Mouse (Mus musculus): ENCODE data around the gene Zfp281.

Zfp281 gene

DNA sequence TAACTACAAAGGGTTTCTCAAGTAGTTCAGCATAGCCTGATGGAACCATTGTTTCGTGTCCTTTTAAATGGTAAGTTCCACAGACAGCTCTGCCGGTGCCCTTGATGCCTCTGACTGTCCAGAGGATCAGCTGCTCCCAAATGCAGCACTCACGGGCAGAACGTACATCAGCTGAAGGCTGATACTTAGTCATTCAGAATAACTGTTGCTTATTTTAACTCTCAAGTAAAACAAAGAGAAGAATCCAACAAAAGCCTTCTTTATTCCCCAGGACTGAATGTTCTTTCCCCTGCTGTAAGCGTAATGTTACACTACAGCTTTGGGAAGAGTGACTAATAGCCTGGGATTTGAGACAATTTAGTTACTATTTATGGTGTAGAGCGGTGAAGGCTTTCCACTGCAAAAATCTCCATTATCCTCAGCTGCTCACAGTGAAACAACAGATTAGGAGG, 11.4 kb upstream of the Zfp281 start:
- peak; percentile 94 for DNase-seq (ENCODE audit: low read depth, low spot score)

DNA sequence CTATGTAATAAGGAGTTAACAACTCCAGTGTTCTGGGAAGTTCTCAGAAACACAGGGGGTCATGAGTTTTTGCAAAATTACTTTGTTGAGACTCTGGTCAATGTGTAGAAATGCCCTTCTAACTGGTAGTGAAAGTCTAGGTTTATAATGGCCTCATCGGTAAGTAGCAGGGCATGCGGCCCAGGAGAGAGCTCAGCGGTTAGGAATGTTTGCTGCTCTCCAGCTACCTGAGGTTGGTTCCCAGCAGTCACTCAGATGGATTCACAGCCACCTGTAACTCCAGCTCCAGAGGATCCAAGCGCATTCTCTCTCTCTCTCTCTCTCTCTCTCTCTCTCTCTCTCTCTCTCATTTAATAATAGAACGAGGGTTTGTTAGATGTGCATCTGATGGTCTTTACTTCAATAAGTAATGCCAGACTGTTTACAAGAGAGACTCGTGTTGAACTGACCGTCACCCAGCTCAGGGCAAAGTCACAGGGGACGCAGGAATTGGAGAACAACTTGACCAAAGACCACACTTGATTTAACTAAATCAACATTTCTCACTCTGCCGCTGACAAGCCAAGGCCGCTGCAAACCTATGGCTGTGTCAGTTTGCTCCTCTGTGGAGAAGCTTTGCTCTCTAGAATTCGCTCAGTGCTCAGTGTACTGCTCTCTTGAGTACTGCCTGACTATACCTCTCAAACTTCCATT, 9.8 kb upstream of the Zfp281 start:
- DNase-seq (ENCODE audit: low read depth, low spot score), result no peak

DNA sequence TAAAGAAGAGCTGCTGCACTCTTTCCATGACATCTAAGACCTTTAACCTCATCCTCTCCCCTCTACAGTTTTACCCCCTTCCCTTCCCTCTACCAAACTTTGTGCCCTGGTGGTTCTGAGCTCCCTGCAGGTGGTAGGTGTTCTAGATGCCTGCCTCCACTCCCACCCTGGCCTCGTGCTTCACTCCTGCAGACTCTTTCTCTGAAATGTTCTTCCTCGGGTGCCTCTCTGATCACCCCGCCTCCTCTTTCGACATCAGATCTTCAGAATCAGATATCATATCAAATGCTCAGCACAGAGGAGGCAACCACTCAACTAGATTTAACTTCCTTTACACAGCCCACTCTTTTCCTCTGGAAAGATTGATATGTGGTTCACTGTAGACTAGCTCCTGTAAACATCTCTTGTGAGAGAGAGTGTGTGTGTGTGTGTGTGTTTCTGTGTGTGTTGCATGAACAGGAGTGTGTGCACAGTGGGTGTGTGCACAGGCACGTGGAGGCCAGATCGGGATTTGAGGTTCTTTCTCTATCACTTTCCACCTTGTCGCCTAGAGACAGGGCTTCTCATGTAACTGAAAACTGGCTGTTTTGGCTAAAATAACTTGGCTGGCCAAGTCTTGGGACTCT, 7.4 kb upstream of the Zfp281 start:
- DNase-seq (ENCODE audit: low read depth, low spot score), result no peak

DNA sequence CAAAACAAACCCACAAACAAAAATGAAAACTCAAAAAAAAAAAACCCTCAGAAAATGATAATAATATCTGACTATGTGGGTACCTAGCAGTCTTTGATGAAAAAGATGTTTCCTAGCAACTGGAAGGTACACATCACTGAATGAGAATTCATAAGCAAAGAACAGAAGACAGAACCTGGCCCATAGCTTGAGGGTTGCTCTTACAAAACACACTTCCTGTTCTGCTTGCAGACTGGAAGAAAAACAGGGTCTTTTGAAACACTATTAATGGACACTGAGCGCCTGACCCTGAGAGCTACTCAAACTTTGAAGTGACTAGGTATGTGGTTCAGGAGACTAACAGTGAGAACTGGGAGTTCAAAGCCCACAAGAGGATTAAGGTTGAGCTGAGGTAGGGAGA, 6.1 kb upstream of the Zfp281 start:
- no peak for DNase-seq (ENCODE audit: low read depth, low spot score)

DNA sequence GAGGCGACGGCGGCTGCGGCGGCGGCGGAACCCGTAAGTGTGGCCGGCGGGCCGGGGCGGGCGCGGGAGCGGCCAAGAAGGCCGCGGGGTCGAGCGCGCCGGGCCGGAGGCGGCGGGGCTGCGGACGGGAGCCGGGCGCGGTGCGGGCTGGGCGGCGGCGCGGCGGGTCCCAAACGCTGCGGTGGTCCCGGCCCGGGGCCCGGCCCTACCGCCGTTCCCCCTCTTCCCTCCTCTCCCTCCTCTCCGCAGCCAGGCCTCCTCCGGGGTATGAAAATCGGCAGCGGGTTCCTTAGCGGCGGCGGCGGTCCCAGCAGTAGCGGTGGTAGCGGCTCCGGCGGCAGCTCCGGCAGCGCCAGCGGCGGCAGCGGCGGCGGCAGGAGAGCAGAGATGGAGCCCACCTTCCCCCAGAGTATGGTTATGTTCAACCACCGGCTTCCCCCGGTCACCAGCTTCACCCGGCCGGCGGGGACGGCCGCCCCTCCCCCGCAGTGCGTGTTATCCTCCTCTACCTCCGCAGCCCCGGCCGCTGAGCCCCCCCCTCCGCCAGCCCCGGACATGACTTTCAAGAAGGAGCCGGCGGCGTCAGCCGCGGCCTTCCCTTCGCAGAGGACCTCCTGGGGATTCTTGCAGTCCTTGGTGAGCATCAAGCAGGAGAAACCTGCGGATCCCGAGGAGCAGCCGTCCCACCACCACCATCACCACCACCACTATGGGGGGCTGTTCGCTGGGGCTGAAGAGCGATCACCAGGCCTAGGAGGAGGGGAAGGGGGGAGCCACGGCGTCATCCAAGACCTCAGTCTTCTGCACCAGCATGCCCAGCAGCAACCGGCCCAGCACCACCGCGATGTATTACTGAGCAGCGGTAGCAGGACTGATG, 556 bp downstream of the Zfp281 start:
- peak; percentile 60 for DNase-seq (ENCODE audit: low read depth, low spot score)

DNA sequence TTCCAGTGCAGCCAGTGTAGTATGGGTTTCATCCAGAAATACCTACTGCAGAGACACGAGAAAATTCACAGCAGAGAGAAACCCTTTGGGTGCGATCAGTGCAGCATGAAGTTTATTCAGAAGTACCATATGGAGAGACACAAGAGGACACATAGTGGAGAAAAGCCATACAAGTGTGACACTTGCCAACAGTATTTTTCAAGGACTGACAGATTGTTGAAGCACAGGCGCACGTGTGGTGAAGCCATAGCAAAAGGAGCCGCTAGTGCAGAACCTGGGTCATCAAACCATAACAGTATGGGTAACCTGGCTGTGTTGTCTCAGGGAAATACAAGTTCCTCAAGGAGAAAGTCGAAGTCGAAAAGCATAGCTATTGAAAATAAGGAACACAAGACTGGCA, 1.4 kb downstream of the Zfp281 start:
- no peak for DNase-seq (ENCODE audit: low read depth, low spot score)

DNA sequence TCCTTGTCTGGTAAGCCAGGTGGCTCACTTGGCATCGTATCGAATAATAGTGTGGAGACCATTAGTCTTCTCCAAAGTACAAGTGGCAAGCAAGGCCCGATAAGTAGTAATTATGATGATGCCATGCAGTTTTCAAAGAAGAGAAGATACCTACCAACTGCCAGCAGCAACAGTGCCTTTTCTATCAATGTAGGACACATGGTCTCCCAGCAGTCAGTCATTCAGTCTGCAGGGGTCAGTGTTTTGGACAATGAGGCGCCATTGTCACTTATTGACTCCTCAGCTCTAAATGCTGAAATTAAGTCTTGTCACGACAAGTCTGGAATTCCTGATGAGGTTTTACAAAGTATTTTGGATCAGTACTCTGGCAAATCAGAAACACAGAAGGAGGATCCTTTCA, 2.1 kb downstream of the Zfp281 start:
- DNase-seq (ENCODE audit: low read depth, low spot score), result no peak

DNA sequence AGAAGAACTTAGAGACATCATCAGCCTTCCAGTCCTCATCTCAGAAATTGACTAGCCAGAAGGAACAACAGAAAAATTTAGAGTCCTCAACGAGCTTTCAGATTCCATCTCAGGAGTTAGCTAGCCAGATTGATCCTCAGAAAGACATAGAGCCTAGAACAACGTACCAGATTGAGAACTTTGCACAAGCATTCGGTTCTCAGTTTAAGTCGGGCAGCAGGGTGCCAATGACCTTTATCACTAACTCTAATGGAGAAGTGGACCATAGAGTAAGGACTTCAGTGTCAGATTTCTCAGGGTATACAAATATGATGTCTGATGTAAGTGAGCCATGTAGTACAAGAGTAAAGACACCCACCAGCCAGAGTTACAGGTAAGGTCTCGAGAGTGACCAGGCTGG, 2.9 kb downstream of the Zfp281 start:
- DNase-seq (ENCODE audit: low read depth, low spot score), result no peak

DNA sequence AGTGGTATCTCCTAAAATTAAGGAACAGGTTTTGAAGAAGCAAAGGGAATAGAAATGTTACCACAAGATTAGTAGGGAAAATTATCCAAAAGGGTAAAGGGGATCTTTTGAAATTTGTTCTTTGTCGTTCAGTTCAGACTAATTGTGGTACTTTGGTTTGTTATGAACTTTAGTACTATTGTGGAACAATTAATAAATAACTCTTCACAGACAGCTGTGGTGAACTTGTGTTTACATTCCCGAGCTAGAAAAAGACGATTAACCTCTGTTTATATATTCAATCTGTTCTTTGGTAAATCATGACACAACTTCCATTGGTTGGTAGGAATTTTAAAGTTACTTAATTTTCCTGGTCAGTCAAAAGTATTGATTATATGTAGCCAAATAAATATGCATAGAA, 8.2 kb downstream of the Zfp281 start:
- DNase-seq (ENCODE audit: low read depth, low spot score), result no peak

DNA sequence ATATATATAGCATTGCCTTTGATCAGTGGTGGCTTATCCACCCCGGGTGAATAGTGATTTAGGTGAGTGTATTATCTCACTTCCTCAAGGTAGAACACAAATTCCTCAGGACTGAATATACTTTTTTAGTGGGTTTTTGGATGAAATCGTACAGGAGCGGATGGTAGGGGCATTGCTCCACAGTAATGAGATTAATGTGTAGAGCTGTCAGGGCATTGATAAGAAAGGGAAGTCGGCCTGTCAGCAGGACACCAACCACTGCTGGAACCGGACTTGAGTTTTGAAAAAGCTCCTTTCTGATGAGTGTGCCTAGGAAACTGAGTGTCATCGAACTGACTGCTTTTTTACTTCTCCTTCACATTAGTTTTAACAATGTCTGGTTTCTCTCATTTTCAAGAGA, 10.9 kb downstream of the Zfp281 start:
- no peak for DNase-seq (ENCODE audit: low read depth, low spot score)

DNA sequence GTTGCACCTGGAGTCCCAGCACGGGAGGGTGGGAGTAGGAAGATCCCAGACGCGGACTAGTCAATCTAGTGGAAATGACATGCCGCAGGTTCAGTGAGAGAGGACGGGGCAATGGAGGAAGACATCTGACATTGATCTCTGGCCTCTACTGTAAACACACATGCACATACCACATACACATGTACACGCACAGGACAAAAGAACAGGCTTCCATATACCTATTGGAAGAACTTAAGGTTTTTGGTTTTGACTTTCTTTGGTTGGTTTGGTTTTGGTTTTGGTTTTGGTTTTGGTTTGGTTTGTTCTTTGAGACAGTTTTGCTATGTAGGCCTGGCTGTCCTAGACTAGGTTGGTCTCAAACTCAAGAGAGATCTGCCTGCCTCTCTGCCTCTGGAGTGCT, 12.2 kb downstream of the Zfp281 start:
- DNase-seq (ENCODE audit: low read depth, low spot score), result no peak

DNA sequence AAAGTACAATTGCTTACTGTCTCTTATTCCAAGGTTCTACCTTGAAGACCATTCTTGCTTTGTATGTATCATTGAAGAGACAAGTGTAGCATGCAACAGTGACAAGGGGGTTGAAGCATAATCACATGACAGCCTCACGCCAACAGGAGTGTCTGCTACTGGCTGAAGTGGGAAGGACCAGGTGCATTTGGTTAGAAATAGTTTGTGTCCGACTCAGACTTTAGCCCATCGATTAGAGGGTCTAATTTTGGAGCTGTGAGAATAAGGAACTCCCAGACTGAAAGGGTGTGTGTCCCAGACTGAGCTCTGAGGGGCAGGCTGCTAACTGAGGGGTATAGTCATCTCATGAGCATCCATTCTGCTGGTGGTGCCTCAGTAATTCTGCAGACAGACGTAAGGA, 13.0 kb downstream of the Zfp281 start:
- DNase-seq (ENCODE audit: low read depth, low spot score), result no peak

DNA sequence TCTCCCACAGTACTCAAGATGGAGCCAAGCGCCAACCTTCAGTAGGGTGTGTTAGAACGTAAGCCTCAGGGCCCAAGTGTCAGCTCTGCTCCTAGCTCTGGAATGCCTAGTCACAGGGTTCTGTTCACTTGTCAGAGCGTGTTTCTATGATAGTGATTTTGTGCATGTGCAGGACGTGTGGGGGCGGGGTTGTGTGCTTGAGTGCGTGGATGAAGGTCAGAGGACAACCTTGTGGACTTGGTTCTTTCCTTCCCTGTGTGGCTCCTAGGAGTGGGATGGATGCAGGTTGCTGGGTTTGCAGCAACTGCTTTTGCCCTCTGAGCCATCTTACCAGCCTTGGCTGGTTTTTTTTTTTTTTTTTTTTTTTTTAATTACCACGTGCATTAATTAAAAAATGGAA, 13.5 kb downstream of the Zfp281 start:
- no peak for DNase-seq (ENCODE audit: low read depth, low spot score)

DNA sequence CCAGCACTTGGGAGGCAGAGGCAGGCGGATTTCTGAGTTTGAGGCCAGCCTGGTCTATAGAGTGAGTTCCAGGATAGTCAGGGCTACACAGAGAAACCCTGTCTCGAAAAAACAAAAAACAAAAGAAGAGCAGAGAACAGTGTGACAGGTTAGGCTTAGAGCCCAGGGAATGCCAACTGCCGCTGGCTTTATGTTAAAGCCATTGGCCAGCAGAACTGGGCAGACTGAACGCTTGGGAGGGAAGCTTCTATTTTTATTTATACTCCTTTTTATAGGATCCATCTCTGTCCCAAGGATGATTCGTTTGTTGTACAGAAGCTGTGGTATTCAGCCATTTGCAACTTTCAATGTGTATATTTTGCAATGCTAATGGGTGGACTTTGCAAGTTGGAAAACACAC, 14.0 kb downstream of the Zfp281 start:
- no peak for DNase-seq (ENCODE audit: low read depth, low spot score)

DNA sequence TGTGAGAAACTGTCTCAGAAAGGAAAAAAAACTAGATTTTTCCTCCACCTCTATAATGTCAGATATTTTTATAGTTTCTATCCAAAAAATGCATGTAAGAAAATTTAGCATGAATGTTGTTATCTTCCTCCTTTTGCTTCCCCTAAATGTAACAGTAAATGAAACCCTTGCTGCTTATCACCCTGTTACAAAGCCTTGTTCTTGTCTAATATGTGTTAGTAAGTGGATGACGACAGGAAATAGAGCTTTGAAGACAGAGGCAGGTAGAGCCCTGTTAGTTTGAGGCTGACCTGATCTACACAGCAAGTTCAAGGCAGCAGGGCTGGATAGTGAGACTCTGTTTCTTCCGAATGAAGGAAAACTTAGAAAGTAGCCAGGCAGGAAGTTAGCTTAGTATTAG, 14.5 kb downstream of the Zfp281 start:
- DNase-seq (ENCODE audit: low read depth, low spot score), result no peak

DNA sequence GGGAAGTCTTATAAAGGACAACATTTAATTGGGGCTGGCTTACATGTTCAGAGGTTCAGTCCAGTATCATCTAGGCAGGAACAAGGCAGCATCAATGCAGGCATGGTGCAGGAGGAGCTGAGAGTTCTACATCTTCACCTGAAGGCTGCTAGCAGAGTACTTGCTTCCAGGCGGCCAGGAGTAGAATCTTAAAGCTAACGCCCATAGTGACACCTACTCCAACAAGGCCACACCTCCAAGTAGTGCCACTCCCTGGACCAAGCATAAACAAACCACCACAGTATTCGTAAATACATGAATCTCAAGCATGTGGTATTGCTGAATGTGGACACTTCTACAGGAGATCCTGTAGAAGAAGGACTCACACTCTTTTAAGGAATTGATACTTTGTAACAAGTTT, 18.0 kb downstream of the Zfp281 start:
- peak; percentile 51 for DNase-seq (ENCODE audit: low read depth, low spot score)

DNA sequence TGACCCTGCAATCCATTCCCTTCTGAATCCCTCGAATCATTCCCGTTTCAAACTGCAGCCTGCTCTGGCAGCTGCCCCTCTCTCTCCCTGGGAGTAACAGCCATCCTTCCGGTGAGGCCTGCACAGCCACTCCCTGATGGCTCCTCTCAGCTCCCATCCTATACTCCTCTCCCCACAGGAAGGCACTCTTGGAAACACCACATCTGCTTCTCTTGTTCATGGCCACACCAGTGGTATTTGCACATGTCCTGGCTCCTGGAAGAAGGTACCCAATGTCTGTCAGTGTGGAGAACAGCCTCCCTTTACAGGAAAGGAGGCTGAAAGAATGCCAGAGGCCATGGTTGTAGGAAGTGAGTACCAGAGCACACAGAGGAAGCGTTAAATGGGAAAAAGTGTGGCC, 19.8 kb downstream of the Zfp281 start:
- DNase-seq (ENCODE audit: low read depth, low spot score), result peak; percentile 85

DNA sequence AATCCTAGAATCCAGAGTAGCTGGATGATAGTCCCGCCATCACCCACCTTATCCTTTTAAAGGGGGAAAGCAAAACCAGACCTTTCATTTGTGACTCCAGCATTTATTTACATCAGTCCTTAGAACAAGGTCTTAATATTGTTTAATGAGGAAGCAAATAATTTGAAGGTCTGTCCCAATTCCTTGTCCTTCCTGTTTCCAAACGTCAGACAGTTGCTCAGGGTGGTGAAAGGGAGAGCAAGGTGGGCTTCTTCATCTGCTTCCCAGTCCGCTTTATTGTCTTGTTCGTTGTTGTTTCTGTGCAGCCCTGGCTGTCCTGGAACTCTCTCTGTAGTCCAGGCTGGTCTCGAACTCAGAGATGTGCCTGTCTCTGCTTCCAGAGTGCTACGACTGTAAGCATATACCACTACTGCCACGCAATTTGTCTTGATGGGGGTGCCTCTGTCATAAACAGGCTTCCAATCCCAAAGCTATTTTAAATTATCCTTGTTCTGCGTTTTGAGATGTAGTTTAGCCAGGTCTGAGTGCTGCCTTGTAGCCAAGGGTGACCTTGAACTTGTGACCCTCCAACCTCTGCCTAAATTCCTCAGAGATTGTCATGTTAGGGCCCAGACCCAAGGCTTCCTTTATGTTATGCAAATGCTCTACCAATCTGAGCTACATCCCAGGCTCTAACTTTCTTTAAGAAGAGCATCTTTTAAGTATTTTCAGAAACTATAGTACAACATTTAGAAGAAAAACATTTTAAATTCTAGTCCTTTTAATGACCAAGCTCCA, 21.3 kb downstream of the Zfp281 start:
- peak; percentile 84 for DNase-seq (ENCODE audit: low read depth, low spot score)

DNA sequence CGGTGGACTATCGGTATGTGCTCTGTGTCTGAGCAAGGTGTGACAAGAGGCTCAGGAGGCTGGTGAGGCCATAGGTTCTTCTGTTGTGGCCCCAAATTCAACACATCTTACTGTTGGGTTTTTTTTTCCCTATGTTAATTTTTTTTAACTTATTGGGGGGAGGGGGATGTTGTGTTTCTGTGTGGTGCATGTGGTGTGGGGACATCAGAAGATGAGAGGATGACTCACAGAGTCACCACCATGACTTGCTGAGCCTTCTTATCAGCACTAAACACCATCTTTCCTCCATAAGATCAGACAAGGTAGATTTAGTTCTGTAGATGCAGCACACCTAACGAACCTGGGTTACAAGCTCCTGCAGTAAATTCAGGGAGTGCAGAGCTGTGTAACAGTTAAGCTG, 27.4 kb downstream of the Zfp281 start:
- no peak for DNase-seq (ENCODE audit: low read depth, low spot score)

DNA sequence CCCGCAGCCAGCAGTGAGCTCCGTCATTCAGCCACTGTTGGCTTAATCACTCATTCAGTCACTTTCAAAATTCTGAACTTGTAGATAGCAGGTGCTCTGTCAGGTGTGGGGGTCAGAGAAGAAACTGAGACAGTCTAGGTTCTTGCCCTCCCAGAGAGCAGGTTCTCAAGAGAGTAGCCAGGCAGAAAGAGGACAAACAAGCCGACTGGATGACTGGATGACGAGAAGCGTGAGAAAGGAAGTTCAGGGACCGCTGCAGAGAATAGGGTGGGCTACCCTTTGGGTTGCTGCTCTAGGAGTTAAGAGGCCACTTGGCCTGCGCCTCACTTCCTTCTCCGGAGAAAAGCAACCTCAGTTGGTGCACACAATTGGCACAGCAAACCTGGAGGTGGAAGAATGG, 28.8 kb downstream of the Zfp281 start:
- DNase-seq (ENCODE audit: low read depth, low spot score), result no peak

DNA sequence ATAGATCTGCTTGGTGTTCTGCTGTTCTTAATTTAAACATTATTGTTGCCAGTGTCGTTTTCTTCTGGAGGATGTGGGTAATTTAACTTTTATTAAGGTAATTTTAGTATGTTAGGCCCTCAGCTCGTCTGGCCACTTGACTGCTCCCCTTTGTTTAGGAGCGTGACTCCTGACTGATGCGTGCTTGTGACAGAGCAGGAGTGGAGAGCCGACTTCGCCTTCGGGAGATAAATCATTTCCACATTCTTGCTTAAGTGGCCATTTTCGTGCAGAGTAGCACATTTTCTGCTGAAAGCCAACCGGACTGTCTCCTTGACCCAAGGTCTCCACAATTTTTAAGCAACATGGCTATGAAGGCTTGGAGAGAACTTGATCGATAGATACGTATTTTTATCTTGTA, 29.7 kb downstream of the Zfp281 start:
- no peak for DNase-seq (ENCODE audit: low read depth, low spot score)

DNA sequence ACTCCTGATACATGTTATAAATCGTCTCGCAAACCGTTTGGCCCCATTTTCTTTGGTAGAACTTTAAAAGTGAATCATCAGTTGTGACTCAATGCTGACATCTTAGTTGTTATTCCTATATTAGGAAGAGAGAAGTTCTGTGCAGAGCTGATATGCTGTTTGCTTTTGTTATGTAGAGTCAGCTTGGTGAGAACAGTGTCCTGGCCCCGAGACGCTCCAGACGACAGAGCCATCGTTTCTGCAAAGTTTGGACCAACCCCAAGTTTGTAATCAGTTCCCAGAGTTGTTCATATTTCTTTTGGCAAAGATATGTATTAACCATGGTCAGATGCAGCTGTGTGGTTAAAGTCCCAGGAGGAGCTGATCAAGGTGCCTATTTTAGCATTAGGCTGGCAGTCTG, 31.9 kb downstream of the Zfp281 start:
- DNase-seq (ENCODE audit: low read depth, low spot score), result no peak
